Mouse (Mus musculus) G1E (cell line): ENCODE measurements around the gene Spryd7. TPM values are rescaled to one million over a fixed set of nuclear protein-coding genes. Genes with fewer than 3 reads are reported as not detected.
"Not testable (repeated sequence)": the region's sequence is repeated elsewhere in the genome, so short reads cannot be mapped to it uniquely, and the experiment has no call there.

Experiments used
- ATAC-seq: 2 replicates; pipeline ENCODE4 v1.8.0; 2016; ENCODE audit warnings: mild to moderate bottlenecking; ENCODE audit not compliant: insufficient number of reproducible peaks, poor library complexity, low FRiP score, severe bottlenecking; ENCODE audit errors: extremely low read depth
- DNase-seq: peaks from one replicate; pipeline ENCODE4 v3.0.0; 2012; ENCODE audit warnings: low spot score
- H3K27me3 ChIP-seq: 2 replicates; pipeline ENCODE4 v1.6.1; 2012; ENCODE audit warnings: mild to moderate bottlenecking, low read length, inconsistent platforms; ENCODE audit not compliant: insufficient read depth
- H3K36me3 ChIP-seq: replicated peaks from 2 replicates; pipeline ENCODE3; 2012; ENCODE audit warnings: mild to moderate bottlenecking, inconsistent platforms
- H3K4me1 ChIP-seq: 2 replicates; pipeline ENCODE4 v1.6.1; 2012; ENCODE audit warnings: low read depth, low read length, inconsistent platforms, mixed read lengths; ENCODE audit not compliant: insufficient read depth
- H3K4me3 ChIP-seq: 2 replicates; pipeline ENCODE4 v1.5.1; 2012; ENCODE audit warnings: low read depth, mild to moderate bottlenecking, inconsistent platforms, low read length, moderate library complexity, mixed read lengths
- H3K9me3 ChIP-seq: replicated peaks from 2 replicates; pipeline ENCODE4 v1.6.1; 2012; ENCODE audit warnings: inconsistent platforms
- CTCF ChIP-seq: IDR thresholded peaks from 2 replicates; pipeline ENCODE4 v1.5.1; 2012; ENCODE audit warnings: low read depth, low read length, inconsistent platforms, mixed read lengths
- GATA1 ChIP-seq: IDR thresholded peaks from 2 replicates; pipeline ENCODE4 v1.6.1; 2012; ENCODE audit warnings: borderline replicate concordance, low read length, inconsistent platforms, mixed read lengths
- GATA2 ChIP-seq: IDR thresholded peaks from 2 replicates; pipeline ENCODE4 v1.6.1; 2012; ENCODE audit warnings: low read depth, low read length, inconsistent platforms, borderline replicate concordance
- POLR2AphosphoS5 ChIP-seq: IDR thresholded peaks from 2 replicates; pipeline ENCODE4 v1.6.1; 2012; ENCODE audit warnings: low read depth, low read length, inconsistent platforms; ENCODE audit not compliant: insufficient replicate concordance
- TAL1 ChIP-seq: conservative IDR thresholded peaks from 2 replicates; pipeline ENCODE4 v1.6.1; 2012; ENCODE audit warnings: low read depth, low read length, inconsistent platforms, mixed read lengths
- polyA plus RNA-seq: library from polyadenylated mRNA; stranded (reverse); fragments of >175 nt; gene quantifications from 2 replicates; pipeline ENCODE4 v1.2.3, GENCODE M21; 2012
- total RNA-seq, 2 experiments: library from RNA; stranded (forward) in 1 of 2; stranded (reverse) in 1 of 2; fragments of 200-1000 nt in 1 of 2; fragments of >200 nt in 1 of 2; fragmentation: Nextera tagmentation in 1 of 2; gene quantifications; 2 replicates each; pipeline ENCODE4 v1.2.3; 2014 to 2017

Gene Spryd7
- total and polyA plus RNA-seq, 3 experiments = 2.9 to 10.5 (median 7.8) TPM

DNA sequence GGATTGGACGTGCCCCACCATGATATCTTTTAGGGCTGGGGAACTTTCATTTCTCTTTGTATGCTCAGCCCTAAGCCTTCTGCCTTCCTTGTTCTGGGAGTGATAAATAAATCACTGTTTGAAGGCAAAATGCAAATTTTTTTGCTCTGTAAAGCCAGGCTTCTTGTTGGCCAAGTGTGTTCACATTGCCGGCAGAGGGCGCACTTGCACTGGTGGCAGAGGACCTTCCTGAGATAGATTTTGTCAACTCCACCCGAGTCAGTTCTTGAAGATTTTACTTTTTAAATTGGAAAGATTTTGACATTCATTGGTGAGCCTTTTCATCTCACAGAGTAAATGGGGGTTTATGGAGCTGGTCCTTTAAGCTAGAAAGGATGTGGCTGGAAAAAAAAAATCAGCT lies 14.7 kb upstream of the Spryd7 start:
- ATAC-seq = no peak
- Histone ChIP-seq H3K4me3 (no peak overlapping the region), H3K36me3 (no peaks in the 10 kb centered on the region), H3K9me3 (no peaks in the 10 kb centered on the region), H3K27me3 (peaks cover 16% of the 10 kb centered on the region), H3K4me1 (peaks cover 2% of the 10 kb centered on the region; the same call in 1 of the 2 replicates)
- peak; percentile 37 for DNase-seq
- TF ChIP-seq GATA1 = no peak
- TF ChIP-seq CTCF = peak; percentile 72; the same call in 1 of the 2 replicates
- TF ChIP-seq GATA2 = no peak
- TF ChIP-seq TAL1 = no peak
- no peak for TF ChIP-seq POLR2AphosphoS5

- Histone ChIP-seq H3K4me3 (no peak overlapping the region), H3K9me3 (no peaks in the 10 kb centered on the region), H3K4me1 (peaks cover 2% of the 10 kb centered on the region; the same call in 1 of the 2 replicates), H3K27me3 (peaks cover 14% of the 10 kb centered on the region), H3K36me3 (no peaks in the 10 kb centered on the region)
- ATAC-seq (no peak), DNase-seq (no peak)
- TF ChIP-seq GATA1 (no peak), GATA2 (no peak), CTCF (no peak), POLR2AphosphoS5 (no peak), TAL1 (no peak)
Measured at GRCm38 (mm10) chr14:61569344-61569743, 12.7 kb upstream of the Spryd7 start.

- peaks cover 17% of the 10 kb centered on the region for H3K27me3 ChIP-seq
- not testable (repeated sequence) for H3K36me3 ChIP-seq, DNase-seq, H3K4me3 ChIP-seq, H3K9me3 ChIP-seq, H3K4me1 ChIP-seq, ATAC-seq
Measured at GRCm38 (mm10) chr14:61566211-61566610, 9.5 kb upstream of the Spryd7 start.

- TF ChIP-seq CTCF (no peak), GATA2 (no peak), TAL1 (no peak), POLR2AphosphoS5 (no peak), GATA1 (no peak)
- ATAC-seq = no peak
- H3K27me3 ChIP-seq = peaks cover 25% of the 10 kb centered on the region
Measured at GRCm38 (mm10) chr14:61559856-61560255, 3.2 kb upstream of the Spryd7 start.

GRCm38 (mm10) chr14:61558901-61559300 lies 2.2 kb upstream of the Spryd7 start:
- no peak for TF ChIP-seq POLR2AphosphoS5

More at GRCm38 (mm10) chr14:61559856-61560255, 3.2 kb upstream of the Spryd7 start:
- Histone ChIP-seq H3K4me3 (no peak overlapping the region), H3K36me3 (no peaks in the 10 kb centered on the region), H3K9me3 (no peaks in the 10 kb centered on the region), H3K4me1 (peaks cover 13% of the 10 kb centered on the region)
- no peak for DNase-seq

DNA sequence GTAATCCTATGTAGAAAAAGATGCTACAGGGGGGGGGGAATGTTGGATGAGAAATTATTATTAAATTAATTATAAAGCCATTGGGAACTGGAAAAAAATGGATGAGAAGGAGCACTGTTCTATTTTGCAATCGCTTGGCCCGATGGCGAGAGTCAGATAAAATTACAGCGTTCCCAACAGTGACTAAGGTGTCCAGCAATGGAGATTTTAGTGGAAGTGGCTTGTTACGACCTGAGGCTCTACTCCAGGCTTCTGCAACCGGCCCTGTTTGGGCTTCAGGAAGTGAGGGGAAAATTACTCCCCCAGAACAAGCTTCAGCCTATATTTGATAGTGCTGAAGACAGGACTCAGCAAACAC lies 776 bp downstream of the Spryd7 start:
- H3K4me3 ChIP-seq = peak overlapping the region; percentile 92
- peaks cover 13% of the 10 kb centered on the region for H3K27me3 ChIP-seq
- peaks cover 16% of the 10 kb centered on the region for H3K4me1 ChIP-seq
- TF ChIP-seq TAL1 (no peak), CTCF (no peak), GATA2 (no peak), GATA1 (no peak), POLR2AphosphoS5 (no peak)
- no peaks in the 10 kb centered on the region for H3K9me3 ChIP-seq
- DNase-seq = peak; percentile 46
- ATAC-seq = no peak
- H3K36me3 ChIP-seq = peaks cover 6% of the 10 kb centered on the region

More at GRCm38 (mm10) chr14:61558901-61559300, 2.2 kb upstream of the Spryd7 start:
- Histone ChIP-seq H3K36me3 (no peaks in the 10 kb centered on the region), H3K27me3 (peaks cover 21% of the 10 kb centered on the region), H3K4me1 (peaks cover 16% of the 10 kb centered on the region), H3K9me3 (no peaks in the 10 kb centered on the region), H3K4me3 (no peak overlapping the region)
- no peak for DNase-seq
- no peak for ATAC-seq

DNA sequence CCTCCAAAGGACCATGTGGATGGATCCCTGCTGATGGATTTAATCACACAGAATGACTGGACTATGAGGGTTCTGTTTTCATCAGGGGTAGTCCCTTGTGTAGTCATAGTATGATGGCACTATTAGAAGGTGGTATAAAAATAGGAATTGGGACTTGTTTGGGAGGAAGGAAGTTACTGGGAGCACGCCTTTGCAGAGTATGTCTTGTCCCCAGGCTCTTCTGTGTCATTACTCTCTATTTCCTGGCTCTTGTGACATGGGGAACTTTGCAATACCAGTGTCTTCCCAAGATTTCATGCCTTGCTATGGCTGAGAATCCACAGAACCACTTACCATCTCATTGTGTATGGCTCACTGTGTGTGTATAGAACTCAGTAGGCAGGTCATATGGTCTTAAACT lies 8.1 kb downstream of the Spryd7 start:
- peaks cover 33% of the 10 kb centered on the region for H3K36me3 ChIP-seq
- no peak for DNase-seq
- TF ChIP-seq TAL1 (no peak), GATA1 (no peak), GATA2 (no peak), CTCF (no peak), POLR2AphosphoS5 (no peak)
- H3K9me3 ChIP-seq = no peaks in the 10 kb centered on the region
- H3K4me1 ChIP-seq = no peaks in the 10 kb centered on the region; the same call in 1 of the 2 replicates
- H3K27me3 ChIP-seq = no peaks in the 10 kb centered on the region
- H3K4me3 ChIP-seq = no peak overlapping the region
- no peak for ATAC-seq

GRCm38 (mm10) chr14:61537772-61538171 lies 18.9 kb downstream of the Spryd7 start:
- ATAC-seq, H3K4me3 ChIP-seq, H3K9me3 ChIP-seq, H3K27me3 ChIP-seq, DNase-seq, H3K4me1 ChIP-seq: not testable (repeated sequence)
- peaks cover 34% of the 10 kb centered on the region for H3K36me3 ChIP-seq
